Mouse (Mus musculus) forebrain, postnatal 0 days (tissue): ENCODE measurements at regions not wholly inside any gene's neighbourhood (a gene's known extent, or its start where the extent isn't known, plus 50 kb on each side); places are given as distances from the start of the nearest gene placed in this dataset.

Source experiments
- ATAC-seq: fragments of 200-750 bp; cut with Nextera tagmentation; 2 replicates; pipeline ENCODE4 v1.8.0; 2017; ENCODE audit warnings: mild to moderate bottlenecking, moderate library complexity
- DNase-seq: peaks from one replicate; pipeline ENCODE4 v3.0.0-alpha.2; 2015
- H3K27ac ChIP-seq: fragments of 300-500 bp; sonication (generic); 2 replicates; pipeline ENCODE4 v1.5.1; 2014; ENCODE audit warnings: low read depth, mild to moderate bottlenecking, antibody characterized with exemption, low read length, moderate library complexity, mixed read lengths
- H3K27me3 ChIP-seq: fragments of 300-500 bp; sonication (generic); 2 replicates; pipeline ENCODE4 v1.6.1; 2014; ENCODE audit warnings: mild to moderate bottlenecking, low read length, mixed read lengths; ENCODE audit not compliant: insufficient read depth
- H3K36me3 ChIP-seq: fragments of 300-500 bp; sonication (generic); 2 replicates; pipeline ENCODE4 v1.6.1; 2014; ENCODE audit warnings: mild to moderate bottlenecking, moderate library complexity; ENCODE audit not compliant: insufficient read depth
- H3K4me1 ChIP-seq: fragments of 300-500 bp; sonication (generic); 2 replicates; pipeline ENCODE4 v1.6.1; 2014; ENCODE audit warnings: antibody characterized with exemption; ENCODE audit not compliant: insufficient read depth
- H3K4me2 ChIP-seq: fragments of 300-500 bp; sonication (generic); 2 replicates; pipeline ENCODE4 v1.6.1; 2014; ENCODE audit warnings: low read depth, mild to moderate bottlenecking, moderate library complexity
- H3K4me3 ChIP-seq: fragments of 300-500 bp; sonication (generic); 2 replicates; pipeline ENCODE4 v1.5.1; 2014; ENCODE audit warnings: low read depth, low read length, mixed read lengths
- H3K9ac ChIP-seq: fragments of 300-500 bp; sonication (generic); 2 replicates; pipeline ENCODE4 v1.6.1; 2014; ENCODE audit warnings: mild to moderate bottlenecking
- H3K9me3 ChIP-seq: fragments of 300-500 bp; sonication (generic); 2 replicates; pipeline ENCODE4 v1.6.1; 2016; ENCODE audit warnings: low read length
- CTCF ChIP-seq: sonication (generic); IDR thresholded peaks from 2 replicates; pipeline ENCODE4 v1.5.1; 2016; ENCODE audit warnings: antibody characterized with exemption, control low read depth, low read depth
- WGBS: fragments of 180-500 bp; shearing (Covaris S2); extraction: QIAGEN DNeasy Blood & Tissue Kit; methylation state at CpG from one replicate; pipeline ENCODE4 v1.1.7; 2014; 5-methylcytosine and 5-hydroxymethylcytosine counted together

DNA sequence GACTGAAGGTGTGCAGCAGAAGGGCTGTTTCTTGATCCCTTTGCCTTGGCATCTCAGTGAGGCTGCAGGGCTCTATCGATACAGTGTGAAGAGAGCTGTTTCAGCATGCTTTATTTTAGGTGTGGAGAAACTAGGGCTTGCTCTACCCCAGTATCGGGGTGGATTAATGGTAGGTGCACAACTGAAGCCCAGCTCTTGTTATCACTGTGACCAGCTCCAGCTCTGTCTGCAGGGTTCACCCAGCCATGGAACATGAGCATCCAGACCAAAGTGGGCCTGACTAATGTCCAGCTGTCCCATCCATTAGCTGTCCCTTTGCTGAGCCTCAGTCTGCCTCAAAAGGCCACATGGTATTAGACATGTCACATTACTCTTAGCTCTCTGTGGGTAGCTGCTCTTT is 132.2 kb downstream of the Plekhb2 start:
- no peak for ATAC-seq
- Histone ChIP-seq H3K9me3 (0 out of 2 replicates have a peak, but pooled peaks cover 11% of the 10 kb centered on the region), H3K27ac (no peak overlapping the region), H3K27me3 (no peaks in the 10 kb centered on the region; the same call in 1 of the 2 replicates), H3K9ac (no peak overlapping the region), H3K36me3 (no peaks in the 10 kb centered on the region), H3K4me1 (no peaks in the 10 kb centered on the region), H3K4me3 (no peak overlapping the region), H3K4me2 (no peak overlapping the region)
- 92% methylated on average over 2 of the region's 2 CpGs for WGBS
- TF ChIP-seq CTCF, result no peak
- no peak for DNase-seq

DNA sequence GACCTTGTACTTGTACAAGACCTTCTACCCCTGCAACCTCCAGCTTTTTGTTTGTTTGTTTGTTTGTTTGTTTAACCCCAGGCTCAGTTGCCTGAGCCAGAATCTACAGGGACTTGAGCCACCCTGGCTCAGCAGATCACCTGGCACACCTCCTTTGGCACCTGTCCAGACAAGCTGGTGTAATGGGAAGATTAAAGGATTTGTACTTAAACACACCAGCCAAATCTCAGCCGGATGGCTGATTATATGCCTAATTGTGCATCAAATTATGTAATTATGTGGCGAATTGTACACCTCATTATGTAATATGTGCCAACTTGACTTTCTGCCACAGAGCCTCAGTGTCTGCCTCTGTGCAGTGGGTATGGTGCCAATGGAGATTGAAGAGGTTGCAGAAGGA is 133.2 kb downstream of the Plekhb2 start:
- DNase-seq (peak; percentile 13), ATAC-seq (no peak)
- no peak for TF ChIP-seq CTCF
- Histone ChIP-seq H3K4me3 (no peak overlapping the region), H3K4me1 (no peaks in the 10 kb centered on the region), H3K27ac (no peak overlapping the region), H3K36me3 (no peaks in the 10 kb centered on the region), H3K9ac (no peak overlapping the region), H3K4me2 (no peak overlapping the region), H3K9me3 (0 out of 2 replicates have a peak, but pooled peaks cover 11% of the 10 kb centered on the region), H3K27me3 (no peaks in the 10 kb centered on the region; the same call in 1 of the 2 replicates)
- WGBS, result 24% methylated on average over 2 of the region's 2 CpGs

DNA sequence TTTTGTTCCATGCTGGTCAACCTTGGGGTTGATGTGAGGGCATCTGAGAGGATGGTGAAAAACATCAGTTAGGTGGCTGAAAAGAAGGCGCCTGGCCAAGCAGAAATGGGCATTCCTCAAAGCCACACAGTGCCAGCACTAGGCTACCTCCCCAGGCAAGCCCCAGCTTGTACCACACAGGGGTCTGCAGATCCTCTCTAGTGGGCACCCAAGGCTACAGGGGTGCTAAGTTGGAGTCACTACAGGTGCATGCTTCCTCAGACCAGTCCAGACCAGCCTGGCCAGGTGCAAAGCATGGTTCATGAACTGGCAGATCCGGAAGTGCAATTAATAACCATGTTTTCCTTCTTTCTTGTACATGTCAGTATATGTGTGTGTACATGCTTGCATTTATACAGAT is 137.1 kb downstream of the Plekhb2 start:
- H3K4me3 ChIP-seq, result no peak overlapping the region
- no peak for TF ChIP-seq CTCF
- no peaks in the 10 kb centered on the region for H3K9me3 ChIP-seq
- H3K27ac ChIP-seq, result no peak overlapping the region
- ATAC-seq (no peak), DNase-seq (no peak)
- H3K9ac ChIP-seq, result no peak overlapping the region
- H3K4me1 ChIP-seq, result no peaks in the 10 kb centered on the region
- no peaks in the 10 kb centered on the region for H3K36me3 ChIP-seq
- 93% methylated on average over 2 of the region's 2 CpGs for WGBS
- H3K27me3 ChIP-seq, result no peaks in the 10 kb centered on the region; the same call in 1 of the 2 replicates
- H3K4me2 ChIP-seq, result no peak overlapping the region

DNA sequence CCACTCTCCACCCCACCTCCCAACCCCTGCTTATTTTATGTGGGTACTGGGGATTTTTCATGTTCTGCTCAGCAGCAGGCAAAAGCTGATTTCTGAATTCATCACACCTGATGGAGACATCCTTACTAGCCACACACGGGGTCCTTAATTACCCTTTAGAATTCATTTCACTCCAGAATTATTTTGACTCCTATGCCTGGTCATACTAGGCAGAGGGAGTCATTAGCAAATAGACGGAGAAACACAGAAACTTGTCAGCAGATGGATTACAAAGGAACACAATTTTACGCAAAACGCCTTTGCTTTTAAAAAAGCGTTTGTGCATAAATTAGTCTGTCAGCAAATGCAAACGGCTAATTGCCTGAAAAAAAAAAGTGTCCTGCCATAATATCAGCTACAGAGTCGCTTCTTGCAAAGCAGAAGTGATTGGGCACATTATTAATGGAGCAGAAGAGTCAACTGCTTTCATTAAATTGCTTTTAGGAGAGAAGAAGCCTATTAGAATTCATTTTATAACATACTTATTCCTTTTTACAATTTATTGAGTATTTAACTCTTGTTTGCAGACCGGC is 138.0 kb downstream of the Plekhb2 start:
- Histone ChIP-seq H3K9me3 (no peaks in the 10 kb centered on the region), H3K4me2 (0 out of 2 replicates have a peak overlapping the region, but pooled peaks have one; percentile 3), H3K36me3 (no peaks in the 10 kb centered on the region), H3K4me3 (no peak overlapping the region), H3K9ac (no peak overlapping the region), H3K27ac (no peak overlapping the region), H3K27me3 (no peaks in the 10 kb centered on the region), H3K4me1 (no peaks in the 10 kb centered on the region)
- peak; percentile 66 for ATAC-seq
- peak; percentile 30 for DNase-seq
- no peak for TF ChIP-seq CTCF
- 22% methylated on average over 8 of the region's 8 CpGs for WGBS

DNA sequence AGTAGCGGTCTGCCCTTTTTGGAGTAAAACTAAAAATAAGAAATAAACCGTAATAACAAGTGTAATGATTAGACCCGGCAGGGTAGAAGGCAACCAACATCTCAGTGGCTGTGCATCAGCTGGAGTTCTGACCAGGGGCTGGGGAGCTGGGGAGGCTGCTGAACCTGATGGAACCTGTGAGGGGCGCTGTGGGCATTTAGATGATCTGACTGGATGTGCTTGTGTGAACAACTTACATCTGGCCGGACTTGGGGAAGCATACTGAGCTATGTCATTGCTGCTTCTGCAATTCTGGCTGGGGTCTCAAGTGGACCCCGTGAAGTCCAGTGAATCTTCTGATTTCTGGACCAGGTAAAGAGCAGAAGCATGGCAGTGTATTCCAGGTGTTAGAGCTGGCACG is 138.4 kb downstream of the Plekhb2 start:
- Histone ChIP-seq H3K9me3 (no peaks in the 10 kb centered on the region), H3K4me2 (no peak overlapping the region), H3K9ac (no peak overlapping the region), H3K27ac (no peak overlapping the region), H3K4me1 (no peaks in the 10 kb centered on the region), H3K4me3 (no peak overlapping the region), H3K36me3 (no peaks in the 10 kb centered on the region), H3K27me3 (no peaks in the 10 kb centered on the region)
- ATAC-seq (peak; percentile 70), DNase-seq (peak; percentile 54)
- WGBS, result 63% methylated on average over 7 of the region's 7 CpGs
- peak; percentile 53 for TF ChIP-seq CTCF

DNA sequence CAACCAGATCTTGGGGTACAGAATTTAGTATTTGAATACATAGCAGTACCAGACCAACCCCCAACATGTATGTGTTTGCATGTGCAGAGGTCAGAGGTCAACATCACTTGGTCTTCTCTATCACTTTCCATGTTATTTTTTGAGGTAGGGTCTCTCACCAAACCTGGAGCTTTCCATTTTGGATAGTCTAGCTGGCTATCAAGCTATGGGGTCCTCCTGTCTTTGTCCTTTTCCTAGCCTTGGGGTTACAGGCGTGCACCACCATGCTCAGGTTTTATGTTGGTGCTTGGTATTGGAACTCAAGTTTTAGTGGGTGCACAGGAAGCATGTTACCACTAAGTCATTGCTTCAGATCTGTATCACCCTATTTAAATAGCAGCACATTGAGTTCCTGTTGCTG is 151.0 kb downstream of the Plekhb2 start:
- H3K36me3 ChIP-seq, result no peaks in the 10 kb centered on the region
- H3K27me3 ChIP-seq, result no peaks in the 10 kb centered on the region
- DNase-seq (no peak), ATAC-seq (no peak)
- no peak for TF ChIP-seq CTCF
- WGBS, result 87% methylated on average over 1 of the region's 1 CpGs
- no peak overlapping the region for H3K27ac ChIP-seq
- H3K9ac ChIP-seq, result no peak overlapping the region
- no peaks in the 10 kb centered on the region for H3K9me3 ChIP-seq
- H3K4me2 ChIP-seq, result no peak overlapping the region
- no peaks in the 10 kb centered on the region for H3K4me1 ChIP-seq
- no peak overlapping the region for H3K4me3 ChIP-seq

DNA sequence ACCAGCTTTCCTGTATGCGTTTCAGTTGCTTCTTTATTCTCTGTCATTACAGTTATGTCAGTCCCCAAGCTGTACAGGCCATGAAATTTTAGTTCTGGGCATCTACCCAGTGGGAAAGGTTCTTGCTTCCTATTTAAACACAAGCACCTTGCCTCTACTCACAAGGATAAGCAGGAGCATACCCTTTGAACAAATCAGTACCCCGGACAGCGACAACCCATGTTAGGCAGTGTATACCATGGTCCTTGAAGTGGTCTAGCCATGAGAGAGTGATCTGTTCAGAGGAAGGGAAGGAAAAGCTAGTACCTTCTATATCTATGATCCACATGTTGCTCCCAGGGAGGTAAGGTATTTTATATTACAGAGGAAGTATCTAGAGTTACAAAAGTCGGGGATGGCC is 167.7 kb downstream of the Plekhb2 start:
- 75% methylated on average over 4 of the region's 4 CpGs for WGBS
- no peak for TF ChIP-seq CTCF
- H3K4me2 ChIP-seq, result no peak overlapping the region
- no peaks in the 10 kb centered on the region for H3K36me3 ChIP-seq
- ATAC-seq (no peak), DNase-seq (no peak)
- no peaks in the 10 kb centered on the region for H3K9me3 ChIP-seq
- H3K27ac ChIP-seq, result no peak overlapping the region
- H3K4me1 ChIP-seq, result no peaks in the 10 kb centered on the region
- H3K9ac ChIP-seq, result no peak overlapping the region
- no peak overlapping the region for H3K4me3 ChIP-seq
- H3K27me3 ChIP-seq, result no peaks in the 10 kb centered on the region

DNA sequence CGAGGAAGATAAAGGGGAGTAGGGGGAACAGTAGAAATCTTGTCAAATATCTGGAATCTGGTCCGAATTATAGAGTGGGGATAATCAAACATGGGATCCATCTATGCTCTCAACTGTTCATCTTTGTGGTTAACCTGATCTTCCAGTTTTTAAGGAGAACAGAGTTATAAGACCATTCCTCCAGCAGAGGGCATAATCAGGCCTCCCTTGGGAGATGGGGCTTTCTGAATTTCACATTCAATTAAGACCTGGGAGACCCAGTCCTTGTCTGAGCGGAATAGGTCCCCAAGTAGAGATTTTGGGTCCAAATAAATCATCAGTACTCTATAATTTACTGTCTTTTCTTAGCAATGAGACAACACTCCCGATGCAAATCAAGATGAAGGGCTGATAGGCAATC is 182.8 kb downstream of the Plekhb2 start:
- H3K27me3 ChIP-seq, result no peaks in the 10 kb centered on the region
- peak; percentile 71 for DNase-seq
- no peak overlapping the region for H3K4me3 ChIP-seq
- no peak overlapping the region for H3K27ac ChIP-seq
- 54% methylated on average over 4 of the region's 4 CpGs for WGBS
- H3K9ac ChIP-seq, result no peak overlapping the region
- TF ChIP-seq CTCF, result peak; percentile 75
- ATAC-seq, result no peak
- no peaks in the 10 kb centered on the region for H3K4me1 ChIP-seq
- no peaks in the 10 kb centered on the region for H3K36me3 ChIP-seq
- H3K9me3 ChIP-seq, result no peaks in the 10 kb centered on the region
- no peak overlapping the region for H3K4me2 ChIP-seq
